Mouse (Mus musculus): ENCODE measurements at regions not wholly inside any gene's neighbourhood (a gene's known extent, or its start where the extent isn't known, plus 50 kb on each side); places are given as distances from the start of the nearest gene placed in this dataset.

GRCm38 (mm10) chr4:150771922-150772651 lies 81.6 kb upstream of the Errfi1 start:
- H3K4me1 ChIP-seq (ENCODE audit: insufficient read depth, low read depth, low read length) = no peaks in the 10 kb centered on the region
- no peak overlapping the region for H3K4me3 ChIP-seq (ENCODE audit: low read depth, low read length)
- TF ChIP-seq GATA1 (IDR thresholded peaks at IDR 0.05; ENCODE audit: borderline replicate concordance, low read length) (no peak), GATA2 (IDR thresholded peaks at IDR 0.05; ENCODE audit: borderline replicate concordance, low read depth, low read length) (no peak), POLR2AphosphoS5 (IDR thresholded peaks at IDR 0.05; ENCODE audit: insufficient replicate concordance, low read depth, low read length) (no peak), CTCF (IDR thresholded peaks at IDR 0.05; ENCODE audit: low read depth, low read length) (no peak), TAL1 (conservative IDR thresholded peaks at IDR 0.05; ENCODE audit: low read depth, low read length) (no peak)
- peaks cover 8% of the 10 kb centered on the region for H3K9me3 ChIP-seq (replicated peaks)
- H3K27me3 ChIP-seq (ENCODE audit: insufficient read depth, low read length) = peaks cover 14% of the 10 kb centered on the region
- H3K36me3 ChIP-seq (replicated peaks) = no peaks in the 10 kb centered on the region
- ATAC-seq (ENCODE audit: extremely low read depth, insufficient number of reproducible peaks, low FRiP score, poor library complexity, severe bottlenecking) (no peak), DNase-seq (ENCODE audit: low spot score) (no peak)

- Histone ChIP-seq H3K36me3 (replicated peaks) (no peaks in the 10 kb centered on the region), H3K9me3 (replicated peaks) (peaks cover 8% of the 10 kb centered on the region), H3K4me3 (ENCODE audit: low read depth, low read length) (no peak overlapping the region), H3K4me1 (ENCODE audit: insufficient read depth, low read depth, low read length) (no peaks in the 10 kb centered on the region), H3K27me3 (ENCODE audit: insufficient read depth, low read length) (peaks cover 18% of the 10 kb centered on the region)
- TF ChIP-seq CTCF (IDR thresholded peaks at IDR 0.05; ENCODE audit: low read depth, low read length) = no peak
- no peak for TF ChIP-seq TAL1 (conservative IDR thresholded peaks at IDR 0.05; ENCODE audit: low read depth, low read length)
- no peak for TF ChIP-seq GATA1 (IDR thresholded peaks at IDR 0.05; ENCODE audit: borderline replicate concordance, low read length)
- no peak for TF ChIP-seq GATA2 (IDR thresholded peaks at IDR 0.05; ENCODE audit: borderline replicate concordance, low read depth, low read length)
- no peak for TF ChIP-seq POLR2AphosphoS5 (IDR thresholded peaks at IDR 0.05; ENCODE audit: insufficient replicate concordance, low read depth, low read length)
- no peak for ATAC-seq (ENCODE audit: extremely low read depth, insufficient number of reproducible peaks, low FRiP score, poor library complexity, severe bottlenecking)
- no peak for DNase-seq (ENCODE audit: low spot score)
Observed at GRCm38 (mm10) chr4:150771469-150771868, 82.2 kb upstream of the Errfi1 start.

GRCm38 (mm10) chr4:150769043-150769442 lies 84.7 kb upstream of the Errfi1 start:
- Histone ChIP-seq H3K4me1 (ENCODE audit: insufficient read depth, low read depth, low read length) (no peaks in the 10 kb centered on the region), H3K27me3 (ENCODE audit: insufficient read depth, low read length) (peaks cover 12% of the 10 kb centered on the region), H3K36me3 (replicated peaks) (no peaks in the 10 kb centered on the region), H3K4me3 (ENCODE audit: low read depth, low read length) (no peak overlapping the region), H3K9me3 (replicated peaks) (peaks cover 3% of the 10 kb centered on the region; the same call in 1 of the 2 replicates)
- ATAC-seq (ENCODE audit: extremely low read depth, insufficient number of reproducible peaks, low FRiP score, poor library complexity, severe bottlenecking) (no peak), DNase-seq (ENCODE audit: low spot score) (no peak)
- TF ChIP-seq TAL1 (conservative IDR thresholded peaks at IDR 0.05; ENCODE audit: low read depth, low read length) (no peak), CTCF (IDR thresholded peaks at IDR 0.05; ENCODE audit: low read depth, low read length) (no peak), POLR2AphosphoS5 (IDR thresholded peaks at IDR 0.05; ENCODE audit: insufficient replicate concordance, low read depth, low read length) (no peak), GATA1 (IDR thresholded peaks at IDR 0.05; ENCODE audit: borderline replicate concordance, low read length) (no peak), GATA2 (IDR thresholded peaks at IDR 0.05; ENCODE audit: borderline replicate concordance, low read depth, low read length) (no peak)

- DNase-seq (ENCODE audit: low spot score) (no peak), ATAC-seq (ENCODE audit: extremely low read depth, insufficient number of reproducible peaks, low FRiP score, poor library complexity, severe bottlenecking) (no peak)
- no peak overlapping the region for H3K4me3 ChIP-seq (ENCODE audit: low read depth, low read length)
Observed at GRCm38 (mm10) chr4:150758467-150759237, 95.1 kb upstream of the Errfi1 start.

GRCm38 (mm10) chr4:150757815-150758426 lies 95.8 kb upstream of the Errfi1 start:
- no peaks in the 10 kb centered on the region for H3K4me1 ChIP-seq (ENCODE audit: insufficient read depth, low read depth, low read length)
- H3K4me3 ChIP-seq (ENCODE audit: low read depth, low read length) = no peak overlapping the region
- H3K36me3 ChIP-seq (replicated peaks) = no peaks in the 10 kb centered on the region
- DNase-seq (ENCODE audit: low spot score) (no peak), ATAC-seq (ENCODE audit: extremely low read depth, insufficient number of reproducible peaks, low FRiP score, poor library complexity, severe bottlenecking) (no peak)
- peaks cover 16% of the 10 kb centered on the region for H3K27me3 ChIP-seq (ENCODE audit: insufficient read depth, low read length)
- TF ChIP-seq TAL1 (conservative IDR thresholded peaks at IDR 0.05; ENCODE audit: low read depth, low read length) (no peak), CTCF (IDR thresholded peaks at IDR 0.05; ENCODE audit: low read depth, low read length) (no peak), GATA2 (IDR thresholded peaks at IDR 0.05; ENCODE audit: borderline replicate concordance, low read depth, low read length) (no peak), POLR2AphosphoS5 (IDR thresholded peaks at IDR 0.05; ENCODE audit: insufficient replicate concordance, low read depth, low read length) (no peak), GATA1 (IDR thresholded peaks at IDR 0.05; ENCODE audit: borderline replicate concordance, low read length) (no peak)
- no peaks in the 10 kb centered on the region for H3K9me3 ChIP-seq (replicated peaks)

More at GRCm38 (mm10) chr4:150758467-150759237, 95.1 kb upstream of the Errfi1 start:
- peaks cover 12% of the 10 kb centered on the region for H3K27me3 ChIP-seq (ENCODE audit: insufficient read depth, low read length)
- no peaks in the 10 kb centered on the region for H3K4me1 ChIP-seq (ENCODE audit: insufficient read depth, low read depth, low read length)
- no peak for TF ChIP-seq TAL1 (conservative IDR thresholded peaks at IDR 0.05; ENCODE audit: low read depth, low read length)
- TF ChIP-seq CTCF (IDR thresholded peaks at IDR 0.05; ENCODE audit: low read depth, low read length) = no peak
- no peak for TF ChIP-seq GATA2 (IDR thresholded peaks at IDR 0.05; ENCODE audit: borderline replicate concordance, low read depth, low read length)
- TF ChIP-seq GATA1 (IDR thresholded peaks at IDR 0.05; ENCODE audit: borderline replicate concordance, low read length) = no peak
- TF ChIP-seq POLR2AphosphoS5 (IDR thresholded peaks at IDR 0.05; ENCODE audit: insufficient replicate concordance, low read depth, low read length) = no peak
- H3K36me3 ChIP-seq (replicated peaks) = no peaks in the 10 kb centered on the region
- H3K9me3 ChIP-seq (replicated peaks) = no peaks in the 10 kb centered on the region

GRCm38 (mm10) chr4:150757291-150757741 lies 96.4 kb upstream of the Errfi1 start:
- H3K4me1 ChIP-seq (ENCODE audit: insufficient read depth, low read depth, low read length) = no peaks in the 10 kb centered on the region
- no peaks in the 10 kb centered on the region for H3K36me3 ChIP-seq (replicated peaks)
- TF ChIP-seq GATA1 (IDR thresholded peaks at IDR 0.05; ENCODE audit: borderline replicate concordance, low read length) = no peak
- TF ChIP-seq GATA2 (IDR thresholded peaks at IDR 0.05; ENCODE audit: borderline replicate concordance, low read depth, low read length) = no peak
- ATAC-seq (ENCODE audit: extremely low read depth, insufficient number of reproducible peaks, low FRiP score, poor library complexity, severe bottlenecking) = no peak
- H3K9me3 ChIP-seq (replicated peaks) = no peaks in the 10 kb centered on the region
- no peak overlapping the region for H3K4me3 ChIP-seq (ENCODE audit: low read depth, low read length)
- peaks cover 16% of the 10 kb centered on the region for H3K27me3 ChIP-seq (ENCODE audit: insufficient read depth, low read length)
- DNase-seq (ENCODE audit: low spot score) = no peak
